Mouse (Mus musculus) CH12.LX (cell line): ENCODE measurements at regions not wholly inside any gene's neighbourhood (a gene's known extent, or its start where the extent isn't known, plus 50 kb on each side); places are given as distances from the start of the nearest gene placed in this dataset.

ENCODE experiments used
- CTCF ChIP-seq, 2 experiments: IDR thresholded peaks in 1 of 2; conservative IDR thresholded peaks in 1 of 2; 2 replicates each; pipeline ENCODE4 v1.5.1; 2011 to 2012; ENCODE audit warnings: low read depth in 2 of 2, low read length in 2 of 2, improper control_type of control experiment in 1 of 2, inconsistent platforms in 1 of 2, mild to moderate bottlenecking in 1 of 2, moderate library complexity in 1 of 2
- E2F4 ChIP-seq: IDR thresholded peaks from 2 replicates; pipeline ENCODE4 v1.6.1; 2011; ENCODE audit warnings: low read depth, low read length, improper control_type of control experiment; ENCODE audit not compliant: insufficient replicate concordance
- ELF1 ChIP-seq: IDR thresholded peaks from 2 replicates; pipeline ENCODE4 v1.6.1; 2014; ENCODE audit warnings: low read depth, mild to moderate bottlenecking, inconsistent platforms, low read length, improper control_type of control experiment
- ETS1 ChIP-seq: conservative IDR thresholded peaks from 2 replicates; pipeline ENCODE4 v1.6.1; 2012; ENCODE audit warnings: low read depth, mild to moderate bottlenecking, inconsistent platforms, low read length, improper control_type of control experiment, moderate library complexity
- GABPA ChIP-seq: IDR thresholded peaks from 2 replicates; pipeline ENCODE4 v1.6.1; 2012; ENCODE audit warnings: low read depth, low read length, improper control_type of control experiment, inconsistent platforms; ENCODE audit not compliant: insufficient replicate concordance
- MAX ChIP-seq: IDR thresholded peaks from 2 replicates; pipeline ENCODE4 v1.6.1; 2011; ENCODE audit warnings: low read length, improper control_type of control experiment
- MEF2A ChIP-seq: IDR thresholded peaks from 2 replicates; pipeline ENCODE4 v1.6.1; 2014; ENCODE audit warnings: low read depth, mild to moderate bottlenecking, inconsistent platforms, low read length, improper control_type of control experiment, borderline replicate concordance
- NELFE ChIP-seq: IDR thresholded peaks from 2 replicates; pipeline ENCODE4 v1.6.1; 2011; ENCODE audit warnings: low read depth, low read length, improper control_type of control experiment
- POLR2AphosphoS2 ChIP-seq: IDR thresholded peaks from 2 replicates; pipeline ENCODE4 v1.6.1; 2011; ENCODE audit warnings: low read depth, low read length, improper control_type of control experiment
- SIN3A ChIP-seq: IDR thresholded peaks from 2 replicates; pipeline ENCODE4 v1.6.1; 2012; ENCODE audit warnings: low read length, improper control_type of control experiment, inconsistent platforms
- SMC3 ChIP-seq: IDR thresholded peaks from 2 replicates; pipeline ENCODE4 v1.6.1; 2011; ENCODE audit warnings: low read depth, low read length, improper control_type of control experiment
- TCF12 ChIP-seq: IDR thresholded peaks from 2 replicates; pipeline ENCODE4 v1.6.1; 2014; ENCODE audit warnings: low read depth, mild to moderate bottlenecking, inconsistent platforms, low read length, improper control_type of control experiment
- ZC3H11A ChIP-seq: IDR thresholded peaks from 2 replicates; pipeline ENCODE4 v1.6.1; 2012; ENCODE audit warnings: low read depth, mild to moderate bottlenecking, inconsistent platforms, low read length, improper control_type of control experiment
- ZMIZ1 ChIP-seq: IDR thresholded peaks from 2 replicates; pipeline ENCODE4 v1.6.1; 2012; ENCODE audit warnings: low read depth, mild to moderate bottlenecking, inconsistent platforms, low read length, improper control_type of control experiment

GRCm38 (mm10) chr15:87105951-87106350, 438.1 kb upstream of the Fam19a5 start:
- no peak for TF ChIP-seq CTCF (conservative IDR thresholded peaks at IDR 0.05 in 1 of 2, IDR thresholded peaks at IDR 0.05 in 1 of 2; ENCODE audit: low read depth in 2 of 2, low read length in 2 of 2)
- no peak for TF ChIP-seq E2F4
- no peak for TF ChIP-seq ZC3H11A
- TF ChIP-seq SMC3: no peak
- TF ChIP-seq POLR2AphosphoS2: no peak
- TF ChIP-seq ETS1: no peak
- TF ChIP-seq TCF12: no peak
- no peak for TF ChIP-seq SIN3A
- no peak for TF ChIP-seq GABPA
- TF ChIP-seq MAX: no peak
- no peak for TF ChIP-seq NELFE
- TF ChIP-seq ZMIZ1: no peak
- TF ChIP-seq MEF2A: no peak
- no peak for TF ChIP-seq ELF1
